Mouse (Mus musculus): ENCODE measurements around the gene Zdhhc13. TPM values are rescaled to one million over a fixed set of nuclear protein-coding genes. Genes with fewer than 3 reads are reported as not detected.

The Zdhhc13 gene
- total RNA-seq, 1 experiment from 2014 or later, result 9.5 TPM

DNA sequence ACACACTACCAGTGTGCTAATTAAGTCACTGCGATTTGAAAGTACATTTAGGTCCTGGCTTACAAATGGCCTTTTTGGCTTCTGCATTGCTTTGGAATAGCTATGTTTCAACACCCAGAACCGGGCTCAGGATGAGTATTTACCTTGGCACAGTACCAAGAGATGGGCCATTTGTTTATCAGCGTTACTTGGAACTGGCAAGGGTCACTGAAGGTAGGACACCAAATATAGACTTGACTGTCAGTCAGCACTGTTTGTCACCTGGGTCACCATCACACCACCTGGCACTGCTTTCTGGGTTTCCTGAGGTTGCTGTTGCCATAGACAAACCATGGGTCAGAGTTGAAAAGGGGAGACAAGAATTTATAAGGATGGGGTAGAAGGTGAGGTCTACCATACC, 53.5 kb downstream of the Zdhhc13 start:
- no peak for DNase-seq

GRCm38 (mm10) chr7:48843541-48843940, 54.7 kb downstream of the Zdhhc13 start:
- no peak for DNase-seq

DNA sequence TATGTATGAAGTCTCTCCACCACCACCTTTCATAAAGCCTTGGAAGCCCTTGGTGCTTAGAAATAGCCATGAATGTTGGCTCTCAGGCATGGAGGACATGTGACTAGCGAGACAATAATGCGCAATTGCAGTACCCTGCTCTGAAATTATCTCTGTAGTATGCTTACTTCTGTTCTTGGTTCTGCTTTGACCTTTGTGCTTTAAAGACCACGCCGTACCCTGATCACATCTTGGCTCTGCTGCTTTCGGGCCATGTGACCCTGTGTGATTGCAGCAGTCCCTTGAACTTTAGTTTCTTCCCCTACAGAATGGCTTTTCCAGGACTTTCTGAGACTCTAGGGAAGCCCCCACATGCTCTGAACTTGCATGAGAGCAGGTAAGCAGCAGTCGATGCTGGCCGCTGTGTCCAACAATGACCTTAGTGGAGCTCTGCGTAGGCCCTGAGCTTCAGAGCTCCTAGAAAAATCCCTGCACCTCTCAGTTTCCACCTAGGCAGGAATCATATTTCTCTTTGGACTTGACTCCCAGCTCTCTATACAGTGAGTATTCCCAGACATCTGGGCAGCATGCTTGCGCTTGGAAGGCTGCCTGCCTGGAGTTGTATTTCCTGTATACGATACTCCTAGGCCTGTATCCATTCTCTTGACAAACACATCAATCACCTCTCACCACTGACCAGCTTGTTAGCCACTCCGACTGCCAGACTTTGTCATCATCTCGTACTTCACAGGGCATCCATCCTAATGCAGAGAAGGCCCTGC, 56.6 kb downstream of the Zdhhc13 start:
- no peak for DNase-seq

DNA sequence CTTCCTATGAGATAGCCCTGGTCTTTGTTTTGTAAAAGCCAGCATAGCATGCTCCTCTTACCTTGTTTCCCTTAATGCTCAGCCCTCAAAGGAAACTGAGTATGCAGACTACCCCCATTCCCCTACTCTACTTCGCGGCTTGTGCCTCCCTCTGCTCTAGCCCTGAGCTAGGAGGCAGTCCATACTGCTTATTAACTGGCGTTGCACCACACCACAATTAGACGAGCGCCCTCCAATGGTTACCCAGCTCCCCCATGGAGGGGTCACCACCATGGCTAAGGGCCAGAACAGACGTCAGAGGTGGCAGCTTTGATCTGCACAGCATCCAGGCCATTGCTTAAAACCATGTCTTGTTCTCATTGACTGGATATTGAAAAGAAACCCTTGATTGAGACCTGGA, 58.0 kb downstream of the Zdhhc13 start:
- DNase-seq, result no peak

- no peak for DNase-seq
Observed at GRCm38 (mm10) chr7:48847820-48848650, 59.2 kb downstream of the Zdhhc13 start, which contains the start of gene Csrp3. Csrp3 (minus strand) TSS chr7:48848033.

- DNase-seq, result no peak
Observed at GRCm38 (mm10) chr7:48851529-48852104, 62.8 kb downstream of the Zdhhc13 start.

DNA sequence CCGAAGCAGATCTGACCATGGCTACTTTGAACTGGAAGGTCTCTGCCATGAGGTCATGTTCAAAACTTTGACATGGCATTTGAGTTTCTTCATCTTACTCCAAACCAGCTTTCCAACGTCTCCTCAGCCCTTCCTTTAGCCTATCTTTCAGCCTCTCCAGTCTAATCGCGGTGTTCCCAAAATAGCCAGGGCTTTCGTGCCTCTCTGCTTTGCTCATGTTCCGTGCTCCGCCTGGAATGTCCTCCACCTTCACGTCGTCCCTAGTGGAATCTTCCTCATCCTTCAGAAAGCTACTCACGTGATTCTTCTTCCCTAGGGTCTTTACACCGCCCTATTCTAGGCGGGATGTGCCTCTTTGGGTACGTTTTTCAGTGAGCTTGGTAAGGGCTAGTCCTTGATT, 64.7 kb downstream of the Zdhhc13 start:
- no peak for DNase-seq

DNA sequence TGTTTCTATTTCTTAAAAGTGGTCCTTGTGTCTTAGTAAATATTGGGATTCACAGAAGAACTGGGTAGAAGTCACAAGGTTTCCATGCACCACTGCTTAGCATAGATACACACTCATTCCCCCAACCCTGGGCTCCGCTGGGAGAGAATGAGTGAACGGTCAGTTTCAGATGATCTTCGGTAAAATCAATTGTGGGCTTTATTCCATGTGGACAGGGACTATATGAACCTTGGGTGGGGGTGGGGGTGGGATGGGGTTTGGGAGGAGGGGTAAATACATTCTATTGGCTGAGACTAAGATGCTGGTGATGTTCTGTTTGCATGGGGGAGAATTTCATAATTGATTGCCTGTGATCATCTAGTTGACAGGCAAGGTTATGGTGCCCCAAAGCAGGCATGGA, 66.7 kb downstream of the Zdhhc13 start:
- DNase-seq, result no peak

DNA sequence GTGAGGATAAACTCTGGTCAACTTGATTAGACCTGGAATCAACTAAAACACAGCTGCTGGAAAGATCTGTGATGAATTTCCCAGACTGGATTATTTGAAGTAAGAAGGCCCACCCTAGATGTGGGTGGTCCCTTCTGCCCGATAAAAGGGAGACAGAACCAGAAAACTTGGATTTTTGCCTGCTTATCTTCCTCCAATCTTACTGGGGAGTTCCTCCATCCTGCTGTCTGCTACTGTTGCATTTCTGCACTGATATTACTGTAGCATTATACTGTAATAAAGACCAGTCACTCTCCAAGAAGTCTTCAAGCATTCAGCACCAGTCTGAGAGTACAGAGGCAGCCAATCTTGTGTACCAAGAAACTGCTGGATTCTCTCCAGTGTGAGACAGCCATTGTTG, 69.5 kb downstream of the Zdhhc13 start:
- no peak for DNase-seq

DNA sequence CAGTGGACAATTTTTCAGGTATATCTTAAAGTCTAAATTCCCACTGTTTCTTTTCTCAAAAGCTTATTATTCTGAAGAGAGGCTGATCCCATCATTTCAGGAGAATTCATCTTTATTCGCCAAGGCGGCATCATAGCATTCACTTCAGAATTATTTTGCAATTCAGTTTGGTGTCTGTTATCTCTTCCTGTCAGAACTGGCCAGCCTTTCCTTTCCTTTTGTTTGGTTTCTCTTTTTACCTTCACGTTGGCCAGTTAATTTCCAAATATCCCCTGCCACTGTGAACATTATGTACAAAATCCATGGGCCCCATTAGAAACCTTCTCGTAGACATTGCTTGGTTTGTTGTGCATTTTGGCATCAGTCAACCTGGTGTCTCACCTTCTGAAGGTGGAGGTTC, 70.6 kb downstream of the Zdhhc13 start:
- DNase-seq, result no peak

DNA sequence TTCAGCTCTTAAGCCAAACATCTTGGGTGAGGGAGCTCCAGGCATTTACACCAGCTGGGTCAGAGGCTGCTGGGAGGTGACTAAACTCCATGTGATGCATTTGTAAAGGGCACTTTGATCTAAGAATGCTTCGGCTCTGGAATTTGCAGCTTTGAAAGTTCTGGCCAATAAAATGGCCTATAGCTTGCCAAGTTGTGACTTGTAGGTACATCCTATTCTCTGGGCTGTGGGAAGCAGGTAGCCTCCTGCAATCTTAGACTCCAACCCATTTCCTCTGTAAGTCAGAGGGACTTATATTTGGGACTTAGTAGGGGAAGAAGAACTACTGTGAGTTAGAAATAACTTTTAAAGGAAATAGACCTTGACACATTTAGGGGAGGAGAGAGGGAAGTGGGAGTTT, 72.1 kb downstream of the Zdhhc13 start:
- no peak for DNase-seq

GRCm38 (mm10) chr7:48861796-48862195, 73.0 kb downstream of the Zdhhc13 start:
- DNase-seq, result no peak

GRCm38 (mm10) chr7:48864199-48864598, 75.4 kb downstream of the Zdhhc13 start:
- DNase-seq, result no peak

DNA sequence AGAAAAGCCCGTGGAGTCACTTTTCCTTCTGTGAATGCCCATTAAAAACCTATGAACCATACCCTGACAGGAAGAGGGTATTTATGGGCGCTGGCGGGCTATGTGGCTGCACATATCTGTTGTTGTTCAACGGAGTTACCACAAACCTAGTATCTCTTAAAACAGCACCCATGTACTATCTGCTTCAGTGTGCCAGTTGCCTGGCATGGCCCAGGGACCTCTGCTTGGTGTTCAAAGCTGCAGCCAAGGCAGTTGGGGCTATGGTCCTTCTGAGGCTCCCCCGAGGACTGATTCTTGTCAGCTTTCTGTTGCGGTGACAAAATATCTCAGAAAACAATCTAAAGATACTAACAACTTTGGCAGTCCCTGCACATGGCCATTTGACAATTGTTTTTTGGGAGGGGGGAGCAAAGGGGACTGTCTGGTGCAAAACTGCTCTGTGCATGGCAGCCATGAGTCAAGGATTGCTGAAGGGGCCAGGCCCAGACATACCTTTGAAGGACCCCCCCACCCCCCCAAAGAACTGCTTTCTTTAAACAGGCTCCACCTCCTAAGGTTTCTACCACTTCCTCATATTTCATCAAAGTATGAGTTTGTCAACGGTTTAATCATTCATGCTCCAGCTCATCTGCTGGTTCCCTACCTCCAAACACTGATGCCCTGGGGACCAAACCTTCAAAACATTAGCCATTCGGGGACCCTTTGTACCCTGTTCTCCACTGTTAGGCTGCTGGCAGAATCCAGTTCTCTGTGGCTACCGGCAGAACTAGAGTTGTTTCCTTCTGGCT, 76.1 kb downstream of the Zdhhc13 start:
- no peak for DNase-seq

DNA sequence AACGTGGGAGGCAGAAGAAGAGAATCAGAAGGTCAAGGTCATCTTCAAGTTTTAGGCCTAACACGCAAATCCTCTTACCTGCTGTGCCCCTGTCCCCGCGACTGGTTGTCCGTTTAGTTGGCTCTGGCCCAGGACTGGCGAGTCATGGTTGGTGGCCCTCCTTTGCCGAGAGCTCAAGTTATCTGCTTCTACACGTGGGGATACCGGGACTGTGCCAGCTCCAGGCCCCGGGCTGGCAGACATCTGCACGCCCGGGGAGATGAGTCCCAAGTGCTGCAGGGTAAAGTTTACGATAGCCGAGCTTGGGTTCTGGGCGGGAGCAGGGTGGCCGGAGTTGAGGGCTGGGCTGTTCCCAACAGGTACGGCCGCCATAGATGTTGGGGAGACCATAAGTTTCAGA, 78.8 kb downstream of the Zdhhc13 start:
- peak; percentile 17 for DNase-seq

DNA sequence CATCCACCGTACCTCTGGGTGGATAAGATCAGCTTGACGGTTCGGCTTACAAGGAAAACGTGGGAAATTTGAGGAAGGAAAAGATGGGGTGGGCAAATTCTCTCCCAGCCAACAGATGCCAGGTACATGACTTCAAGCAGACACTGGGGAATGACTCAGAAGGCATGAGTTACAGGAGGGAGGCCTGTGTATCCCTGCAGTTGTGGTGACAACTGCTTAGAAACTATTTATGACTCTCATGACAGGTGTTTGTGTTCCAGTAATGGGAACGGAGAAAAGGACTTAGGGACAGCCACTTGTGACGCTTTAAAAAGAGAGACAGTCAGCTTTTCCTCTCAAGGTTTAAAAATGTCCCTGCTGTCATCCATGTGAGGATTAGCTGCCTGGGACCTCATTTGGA, 81.3 kb downstream of the Zdhhc13 start:
- no peak for DNase-seq

DNA sequence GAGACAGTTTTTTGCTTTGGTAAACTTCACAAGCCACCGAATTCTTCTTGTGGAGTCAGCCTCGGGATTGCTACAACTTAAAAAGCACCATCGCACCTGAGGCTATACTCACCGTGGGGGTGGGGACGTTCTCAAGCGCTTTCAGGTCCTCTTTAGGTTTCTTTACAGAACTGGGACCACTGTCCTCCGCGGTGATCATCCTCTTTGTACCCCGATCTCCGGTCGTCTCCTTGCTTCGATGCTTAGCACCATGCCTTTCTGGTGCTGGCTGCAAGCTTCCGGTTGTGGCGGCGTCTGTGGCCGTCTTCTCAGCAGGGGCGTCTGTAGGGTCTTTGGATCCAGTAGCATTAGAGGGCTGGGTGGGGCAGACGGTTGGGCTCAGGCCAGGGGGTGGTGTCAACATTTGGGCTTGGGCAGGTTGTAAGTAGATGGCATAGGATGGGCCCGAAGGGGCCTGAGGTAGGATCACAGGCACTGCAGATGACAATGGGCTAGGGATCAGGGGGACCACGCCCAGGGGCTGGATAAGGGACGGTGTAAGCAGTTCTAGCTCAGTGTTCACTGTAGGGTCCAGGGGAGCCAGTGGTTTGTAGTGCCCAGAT, 81.9 kb downstream of the Zdhhc13 start:
- DNase-seq, result no peak

- DNase-seq, result no peak
Observed at GRCm38 (mm10) chr7:48871292-48871691, 82.5 kb downstream of the Zdhhc13 start.

DNA sequence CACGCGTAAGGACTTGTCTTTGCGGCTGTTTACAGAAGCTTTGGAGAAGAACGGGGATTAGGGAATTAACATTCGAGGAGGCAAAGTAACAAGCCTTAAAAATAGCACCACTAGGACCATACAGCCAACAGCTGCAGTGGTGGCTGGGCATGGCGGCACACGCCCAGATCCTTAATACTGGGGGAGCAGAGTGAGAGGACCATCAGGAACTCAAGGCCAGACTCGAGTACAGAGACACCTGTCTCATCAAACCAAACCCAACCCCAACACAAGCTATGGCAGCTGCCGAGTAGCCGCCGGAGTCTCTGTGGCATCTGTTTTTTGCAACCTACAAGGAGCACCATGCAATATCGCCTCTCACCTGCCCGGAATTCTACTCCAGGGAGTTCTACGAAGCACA, 86.3 kb downstream of the Zdhhc13 start:
- no peak for DNase-seq

DNA sequence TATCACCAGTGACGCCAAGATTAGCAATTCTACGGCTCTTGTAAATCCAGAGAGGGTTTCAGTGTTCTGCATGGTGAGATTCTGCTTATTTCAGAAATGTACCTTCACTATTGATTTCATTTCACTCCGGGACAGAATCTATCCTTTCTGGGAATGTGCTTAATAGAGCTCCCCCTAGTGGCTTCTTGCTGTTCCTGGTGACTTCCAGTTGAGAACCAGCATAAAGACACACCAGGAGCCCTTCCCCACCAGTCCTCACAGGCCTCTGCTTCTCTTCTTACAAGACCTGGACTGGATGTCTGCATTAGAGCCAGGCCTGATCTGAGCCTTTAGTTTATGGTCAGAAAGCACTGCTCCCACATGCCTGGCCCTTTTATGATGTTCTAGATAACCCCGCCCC, 87.7 kb downstream of the Zdhhc13 start:
- DNase-seq, result peak; percentile 57

Data from adrenal gland, postnatal 14 days (tissue).